Mouse (Mus musculus): ENCODE measurements around the gene Cep83.

DNA sequence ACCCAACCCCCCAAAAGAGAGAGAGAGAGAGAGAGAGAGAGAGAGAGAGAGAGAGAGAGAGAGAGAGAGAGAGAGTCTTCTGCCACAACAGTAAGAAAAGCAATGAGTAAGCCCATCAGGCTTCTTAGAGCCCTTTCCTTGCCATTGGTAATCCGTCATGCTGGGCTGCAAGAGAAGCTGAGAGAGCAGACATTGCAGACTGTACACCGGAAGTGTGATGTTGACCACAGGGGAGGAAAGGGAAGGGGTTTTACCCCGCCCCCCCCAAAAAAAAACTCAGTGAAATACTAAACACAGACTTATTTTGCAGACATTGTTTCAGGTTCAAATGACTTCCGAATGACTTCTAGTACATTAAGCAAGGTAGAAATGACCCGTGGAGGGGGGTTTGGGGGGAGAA is 48.4 kb upstream of the Cep83 start:
- TF ChIP-seq POLR2A (IDR thresholded peaks at IDR 0.05; ENCODE audit: low read depth, low read length): no peak
- TF ChIP-seq CTCF (IDR thresholded peaks at IDR 0.05; ENCODE audit: extremely low read depth, insufficient read length, insufficient replicate concordance, low read depth, low read length): no peak

Measured in small intestine, adult 2 months (tissue).